Mouse (Mus musculus) B cell, adult 62 days (primary cell): ENCODE data around the gene Larp1. TPM values are rescaled to one million over a fixed set of nuclear protein-coding genes. Genes with fewer than 3 reads are reported as not detected.

Source experiments
- total RNA-seq: library from RNA; stranded (reverse); gene quantifications from 4 replicates; pipeline ENCODE4 v1.2.4, GENCODE M21; 2023

The Larp1 gene
- 105 to 120 TPM (median 109 TPM) in 4 replicates for total RNA-seq

DNA sequence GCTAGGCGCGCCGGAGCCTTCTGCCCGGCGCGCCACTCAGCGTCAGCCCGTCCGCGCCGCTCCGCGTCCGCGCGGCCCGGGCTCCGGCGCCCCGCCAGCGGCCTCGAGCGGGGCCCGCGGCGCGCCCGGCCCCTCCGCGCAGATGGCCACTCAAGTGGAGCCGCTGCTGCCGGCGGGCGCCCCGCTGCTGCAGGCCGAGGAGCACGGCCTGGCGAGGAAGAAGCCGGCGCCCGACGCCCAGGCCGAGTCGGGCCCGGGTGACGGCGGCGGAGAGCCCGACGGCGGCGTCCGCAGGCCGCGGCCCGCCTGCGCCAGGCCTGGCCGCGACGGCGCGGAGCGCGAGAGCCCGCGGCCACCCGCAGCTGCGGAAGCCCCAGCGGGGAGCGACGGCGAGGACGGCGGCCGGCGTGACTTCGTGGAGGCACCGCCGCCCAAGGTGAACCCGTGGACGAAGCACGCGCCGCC, at the start of gene Larp1:
Gene Larp1 (plus strand): TSS at position 14 of the 465 bp plus-strand sequence.

DNA sequence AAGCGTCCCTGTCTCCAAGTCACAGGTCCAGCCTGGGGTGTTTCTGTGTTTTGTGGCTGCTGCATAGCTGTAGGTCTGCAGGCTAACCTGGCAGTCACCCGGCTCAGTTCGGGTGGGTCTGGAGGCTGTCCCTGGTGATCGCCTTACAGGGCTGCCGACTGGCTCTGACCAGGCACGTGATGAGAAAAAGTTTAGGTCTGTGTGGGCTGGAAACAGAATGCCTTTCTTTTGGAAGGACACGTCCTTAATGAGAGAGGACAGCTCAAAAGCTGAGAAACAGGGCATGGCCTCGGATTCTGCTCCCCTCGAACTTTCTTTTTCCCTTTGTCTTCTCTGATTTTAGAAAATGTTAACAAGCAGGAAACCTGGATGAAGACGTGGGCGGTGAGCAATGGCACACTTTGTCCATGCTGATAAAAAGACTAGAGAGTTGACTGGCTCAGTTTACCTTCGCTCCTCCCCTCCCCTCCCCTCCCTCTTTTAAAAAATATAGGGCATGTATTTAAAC, 84.2 kb downstream of the Larp1 start, which contains the start of gene Gm12248:
Gene Gm12248 (minus strand): TSS at position 114 of the 508 bp plus-strand sequence.

DNA sequence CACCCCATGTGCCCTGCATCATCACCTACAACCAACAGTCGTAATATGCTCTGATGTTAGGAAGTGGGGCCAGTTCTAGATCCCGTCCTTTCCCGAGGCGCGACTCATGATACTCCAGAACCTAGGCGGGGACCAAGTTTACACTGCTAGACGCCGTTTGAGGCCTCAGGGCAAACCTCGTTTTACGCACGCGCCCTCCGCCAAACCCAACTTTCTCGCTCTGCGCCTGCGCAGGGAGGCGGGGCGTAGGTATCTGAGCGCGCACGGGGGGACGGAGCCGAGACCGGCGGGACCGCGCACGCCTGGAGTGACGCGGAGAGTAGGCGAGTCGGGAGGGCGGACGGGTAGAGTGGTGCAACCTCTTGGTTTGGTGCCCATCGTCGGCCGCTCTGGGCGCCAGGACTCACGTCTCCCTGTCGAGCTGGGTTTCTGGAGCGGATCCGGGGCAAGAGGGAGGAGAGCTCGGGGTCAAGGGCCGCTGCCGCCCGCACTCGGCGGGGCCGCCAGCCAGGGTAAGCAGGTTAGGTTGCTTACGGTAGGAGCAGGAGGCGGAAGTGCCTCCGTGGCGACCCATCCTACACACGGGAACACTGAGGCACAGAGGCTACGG, 94.9 kb downstream of the Larp1 start, which contains the start of gene Cnot8:
Gene Cnot8 (plus strand): TSS at position 457 of the 610 bp plus-strand sequence.

Other genes with a start within 250 kb of the Larp1 start
- 19.8 to 25.9 TPM (median 22.3 TPM) in 4 replicates for gene Sap30l, start 207.4 kb upstream of the Larp1 start, total RNA-seq
- gene Hand1, start 176.2 kb upstream of the Larp1 start, total RNA-seq = not detected in 4 replicates
- gene Gm12248, start 84.1 kb downstream of the Larp1 start, total RNA-seq = not detected in 4 replicates
- gene Cnot8, start 95.1 kb downstream of the Larp1 start, total RNA-seq = 54.6 to 55.8 TPM (median 54.8 TPM) in 4 replicates
- 18.9 to 21.6 TPM (median 21.0 TPM) in 4 replicates for gene Gemin5, start 159.5 kb downstream of the Larp1 start, total RNA-seq
- gene Mrpl22, start 162.6 kb downstream of the Larp1 start, total RNA-seq = 20.1 to 24.9 TPM (median 20.9 TPM) in 4 replicates
- 14.5 to 18.3 TPM (median 15.9 TPM) in 4 replicates for gene Igtp, start 190.5 kb downstream of the Larp1 start, total RNA-seq
- 5.5 to 7.1 TPM (median 6.5 TPM) in 4 replicates for gene Irgm2, start 190.6 kb downstream of the Larp1 start, total RNA-seq